Mouse (Mus musculus) c-Kit-positive CD71-positive TER-119-negative erythroid progenitor cells, embryonic 14.5 days (primary cell): ENCODE measurements around the gene Esrp2.

Source experiments
- DNase-seq: peaks from one replicate; pipeline ENCODE4 v3.0.0-alpha.2; 2013; ENCODE audit warnings: low read depth

Esrp2 gene

DNA sequence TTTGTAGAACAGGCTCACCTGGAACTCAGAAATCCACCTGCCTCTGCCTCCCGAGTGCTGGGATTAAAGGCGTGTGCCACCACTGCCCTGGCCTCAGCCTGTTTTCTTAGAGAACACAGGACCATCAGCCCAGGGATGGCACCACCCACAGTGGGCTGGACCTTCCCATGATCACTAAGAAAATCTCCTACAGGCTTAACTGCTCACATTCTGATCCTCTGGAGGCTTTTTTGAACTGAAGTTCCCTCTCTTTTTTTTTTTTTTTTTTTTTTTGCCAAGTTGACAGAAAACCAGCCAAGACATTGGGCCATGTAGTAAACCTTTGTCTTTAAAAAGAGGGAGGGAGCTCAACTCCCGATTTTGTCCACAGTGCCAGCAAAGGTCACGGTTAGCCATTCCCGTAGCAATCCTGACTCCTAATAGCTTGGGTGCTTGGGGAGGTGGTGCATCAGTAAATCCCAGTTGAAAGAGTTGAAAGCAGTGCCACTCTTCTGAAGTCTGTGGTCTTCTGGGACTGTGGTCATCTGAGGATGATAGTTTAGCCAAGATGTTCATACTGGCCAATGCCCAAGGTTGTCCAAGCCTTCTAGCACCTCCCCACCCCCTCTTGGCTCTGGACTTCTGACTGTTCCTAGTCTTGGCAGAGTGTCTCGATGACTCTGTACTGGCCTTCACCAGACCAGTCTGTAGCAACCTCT is 11.2 kb upstream of the Esrp2 start:
- no peak for DNase-seq

DNA sequence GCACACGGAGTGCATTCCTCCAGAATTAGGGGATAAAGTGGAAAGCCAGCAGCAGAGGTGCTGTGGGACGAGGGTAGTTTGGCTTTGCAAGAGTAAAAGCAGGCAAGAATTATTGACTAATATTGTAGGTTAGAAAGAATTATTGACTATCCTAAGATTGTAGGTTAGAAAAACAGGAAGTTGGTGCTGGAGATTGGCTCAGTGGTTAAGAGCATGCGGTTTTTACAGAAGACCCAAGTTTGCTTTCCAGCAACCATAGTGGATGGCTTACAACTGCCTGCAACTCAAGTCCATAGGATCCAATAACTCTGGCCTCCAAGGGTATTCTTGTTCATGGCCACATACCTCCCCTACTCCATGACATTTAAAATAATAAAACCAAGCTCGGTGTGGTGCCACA is 9.2 kb upstream of the Esrp2 start:
- no peak for DNase-seq

DNA sequence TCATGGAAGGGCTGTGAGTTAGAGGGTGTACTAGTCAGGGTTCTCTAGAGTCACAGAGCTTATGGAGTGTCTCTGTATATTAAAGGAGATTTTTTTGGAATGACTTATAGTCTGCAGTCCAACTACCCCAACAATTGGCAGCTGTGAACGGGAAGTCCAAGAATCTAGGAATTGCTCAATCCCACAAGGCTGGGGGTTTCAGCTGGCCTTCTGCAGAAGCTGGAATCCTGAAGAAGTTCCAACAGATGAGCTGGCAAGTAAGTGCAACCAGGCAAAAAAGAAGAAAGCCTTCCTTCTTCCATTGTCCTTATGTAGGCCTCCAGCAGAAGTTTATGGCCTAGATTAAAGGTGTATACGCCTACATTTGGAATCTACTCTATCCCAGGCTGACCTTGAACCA is 8.6 kb upstream of the Esrp2 start:
- DNase-seq = no peak

DNA sequence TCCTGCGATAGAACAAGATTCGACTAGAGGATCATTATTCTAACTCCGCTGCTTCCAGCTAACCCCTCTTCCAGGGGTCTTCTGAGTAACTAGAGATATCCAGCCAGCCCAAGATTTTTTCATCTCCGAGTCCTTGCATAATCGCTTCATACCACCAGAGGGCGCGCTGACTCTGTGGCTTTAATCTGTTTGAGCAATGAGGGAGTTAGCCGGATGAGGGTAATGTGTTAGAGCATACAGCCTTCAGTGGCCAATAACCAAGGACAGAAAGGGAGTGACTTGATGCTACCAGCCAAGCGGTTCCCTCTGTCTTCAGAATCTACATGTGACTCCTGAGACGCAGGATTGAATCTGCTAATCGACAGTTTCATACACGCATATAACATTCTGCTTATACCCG is 4.0 kb upstream of the Esrp2 start:
- peak; percentile 86 for DNase-seq

DNA sequence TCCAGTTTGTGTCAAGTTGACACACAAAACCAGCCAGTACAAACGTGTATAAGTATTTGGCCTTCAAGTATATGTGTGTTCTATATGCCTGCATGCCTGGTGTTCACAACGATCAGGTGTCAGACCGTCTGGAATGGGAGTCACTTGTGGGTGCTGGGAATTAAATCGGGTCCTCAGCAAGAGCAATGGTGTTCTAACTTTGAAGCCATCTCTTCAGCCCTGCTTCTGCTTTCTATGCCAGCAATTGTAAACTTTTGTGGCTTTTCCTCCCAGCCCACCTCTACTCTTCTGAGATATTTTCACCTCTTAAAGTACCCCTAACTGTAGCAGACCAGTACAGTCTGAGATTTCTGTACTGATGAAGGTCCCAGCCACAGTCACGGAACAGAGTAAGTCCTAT is 3.4 kb upstream of the Esrp2 start:
- DNase-seq = no peak

DNA sequence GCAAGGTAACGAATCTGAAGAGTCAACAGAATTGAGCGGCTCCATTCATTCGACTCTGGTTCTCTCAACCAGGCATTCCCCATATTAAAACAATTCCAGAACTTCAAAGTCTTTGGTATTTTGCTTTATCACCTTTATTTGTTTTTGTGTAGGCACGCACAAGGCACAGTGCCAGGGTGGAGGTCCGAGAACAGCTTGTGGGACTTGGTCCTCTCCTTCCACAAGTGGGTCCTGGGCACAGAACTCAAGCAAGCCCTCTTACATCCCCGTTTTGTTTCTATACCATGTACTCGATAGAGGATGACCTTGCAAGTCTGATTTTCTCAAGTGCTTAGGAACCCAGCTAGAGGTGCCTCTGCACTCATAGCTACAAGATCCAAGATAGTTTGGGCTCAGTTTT is 1.8 kb upstream of the Esrp2 start:
- no peak for DNase-seq

DNA sequence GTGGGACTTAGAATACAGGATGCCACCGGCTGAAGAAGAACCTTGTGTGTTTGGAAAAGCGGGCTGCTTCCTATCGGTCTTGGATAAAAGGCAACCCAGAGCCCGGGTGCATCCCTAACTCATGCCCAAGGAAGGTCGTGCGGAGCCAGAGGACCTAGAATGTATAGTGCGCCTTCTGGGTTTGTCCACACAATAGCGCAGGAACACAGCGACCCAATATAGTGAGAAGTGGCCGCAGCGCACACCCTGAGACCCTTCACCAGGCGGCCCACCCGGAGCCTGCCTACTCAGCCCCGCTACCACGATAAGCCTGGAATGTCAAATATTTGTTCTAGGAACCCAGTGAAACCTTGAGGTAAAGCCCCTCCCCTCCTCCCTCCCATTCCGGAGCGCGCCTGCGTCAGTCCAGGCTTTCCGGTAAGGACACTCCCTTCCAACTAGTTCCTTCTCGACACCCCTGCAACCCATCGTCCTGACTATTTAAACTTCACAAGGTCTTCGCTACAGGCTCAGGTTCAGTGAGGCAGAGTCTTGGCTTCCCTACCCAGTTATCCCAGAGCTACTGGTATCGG is 1.2 kb upstream of the Esrp2 start:
- no peak for DNase-seq

DNA sequence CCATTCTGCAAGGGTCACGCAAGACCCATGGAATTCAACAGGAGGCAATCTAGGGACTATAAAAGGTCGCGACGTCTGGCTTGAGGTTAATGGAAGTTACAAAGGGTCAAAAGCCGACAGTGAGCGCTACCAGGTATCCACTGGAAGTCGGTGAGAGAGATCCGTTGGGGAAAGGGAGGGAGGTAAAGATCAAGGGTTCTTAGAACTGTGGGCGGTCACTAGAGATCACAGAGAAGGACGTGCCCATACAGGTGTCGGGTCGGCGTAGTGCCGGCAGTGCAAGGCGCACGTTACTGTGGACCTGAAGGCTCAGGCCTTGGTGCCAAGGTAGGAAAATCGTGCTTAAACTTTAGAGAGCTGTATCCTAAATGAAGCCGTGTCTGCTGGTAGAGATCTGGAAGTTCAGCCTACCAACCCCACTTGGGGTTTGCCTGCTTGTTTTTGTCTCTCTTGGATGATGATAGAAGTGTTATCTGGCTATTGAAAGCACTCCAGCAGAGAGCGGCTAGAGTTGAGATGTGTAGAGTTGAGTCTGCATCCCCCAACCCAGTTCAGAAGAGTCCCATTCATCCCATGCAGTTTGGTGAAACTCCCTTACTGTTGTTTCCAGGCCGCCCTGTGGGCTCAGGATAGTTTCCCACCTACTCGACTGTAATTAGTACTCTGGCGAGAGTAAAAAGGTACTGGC is 588 bp upstream of the Esrp2 start:
- no peak for DNase-seq

DNA sequence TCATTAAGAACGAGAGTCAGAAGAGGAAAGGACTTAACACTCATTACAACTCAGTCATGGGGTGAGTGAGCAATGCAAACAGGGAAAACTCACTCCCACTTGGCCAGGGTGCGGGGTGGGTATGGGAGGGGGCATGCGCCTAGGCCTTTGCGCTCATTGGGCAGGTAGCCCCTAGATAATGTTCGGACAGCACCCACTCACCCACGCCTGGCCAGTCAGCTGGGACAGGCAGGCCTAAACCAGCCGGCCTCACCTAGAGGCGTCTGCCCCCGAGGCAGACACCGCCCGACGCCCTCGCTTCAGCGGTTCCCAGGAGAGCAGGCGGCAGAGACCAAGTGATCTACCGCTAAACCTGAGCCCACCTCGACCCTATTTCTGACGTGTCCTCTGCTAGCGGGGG is 1.1 kb downstream of the Esrp2 start:
- DNase-seq = no peak

DNA sequence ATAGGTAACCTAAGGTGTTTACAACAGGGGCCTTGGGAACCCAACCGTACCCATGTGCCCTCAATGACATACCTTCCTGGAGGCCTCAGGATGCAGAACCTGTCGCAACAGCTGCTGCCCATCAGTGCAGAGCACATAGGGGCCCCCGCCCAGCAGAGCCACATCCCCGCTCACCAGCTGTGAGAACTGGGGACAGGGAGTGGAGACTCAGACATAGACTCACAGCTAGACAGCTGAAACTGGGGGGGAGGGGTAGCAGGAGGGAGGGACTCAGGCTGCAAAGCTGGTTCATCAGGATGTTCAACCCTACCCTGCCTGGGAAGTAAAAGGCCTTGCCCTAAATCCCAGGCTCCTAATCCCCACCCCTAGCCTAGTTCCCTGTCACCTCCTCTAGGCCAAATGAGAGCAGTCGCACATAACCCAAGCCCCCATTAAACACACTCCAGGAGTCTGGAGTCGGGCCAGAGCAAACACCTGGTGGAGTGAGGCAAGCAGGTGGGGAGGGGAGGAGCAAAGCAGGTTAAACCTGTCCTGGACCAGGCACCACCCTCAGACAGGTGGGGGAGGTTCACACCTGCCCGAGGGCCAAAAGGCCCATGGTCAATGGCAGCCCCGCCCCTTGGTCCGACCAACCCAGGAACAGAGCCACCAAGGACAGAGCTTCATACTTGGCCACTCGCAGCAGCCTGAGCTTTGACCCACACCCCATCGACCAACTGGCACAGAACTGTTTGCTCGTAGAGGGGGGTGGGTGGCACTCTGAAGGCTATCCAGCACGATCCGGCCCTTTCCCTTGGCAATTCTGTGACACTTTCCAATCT is 1.8 kb downstream of the Esrp2 start:
- DNase-seq = no peak

DNA sequence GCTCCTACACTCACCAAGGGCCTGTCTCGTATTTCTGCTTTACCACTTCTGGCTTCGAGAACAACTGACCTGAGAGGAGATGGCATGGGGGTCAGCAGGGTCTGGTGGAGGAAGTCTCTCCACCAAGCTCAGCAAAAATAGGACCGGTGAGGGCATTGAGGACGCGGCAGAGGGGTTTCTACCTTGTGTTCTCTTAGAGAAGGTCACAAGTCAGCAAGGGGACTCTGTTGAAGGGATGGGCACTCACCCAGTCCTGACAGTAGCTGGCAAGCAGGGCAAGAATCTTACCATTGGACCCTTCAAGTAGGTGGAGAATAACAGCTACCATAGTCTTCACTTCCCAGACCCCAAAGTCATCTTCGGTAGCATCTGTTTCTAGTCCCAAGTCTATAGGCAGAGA is 2.8 kb downstream of the Esrp2 start:
- DNase-seq = no peak

DNA sequence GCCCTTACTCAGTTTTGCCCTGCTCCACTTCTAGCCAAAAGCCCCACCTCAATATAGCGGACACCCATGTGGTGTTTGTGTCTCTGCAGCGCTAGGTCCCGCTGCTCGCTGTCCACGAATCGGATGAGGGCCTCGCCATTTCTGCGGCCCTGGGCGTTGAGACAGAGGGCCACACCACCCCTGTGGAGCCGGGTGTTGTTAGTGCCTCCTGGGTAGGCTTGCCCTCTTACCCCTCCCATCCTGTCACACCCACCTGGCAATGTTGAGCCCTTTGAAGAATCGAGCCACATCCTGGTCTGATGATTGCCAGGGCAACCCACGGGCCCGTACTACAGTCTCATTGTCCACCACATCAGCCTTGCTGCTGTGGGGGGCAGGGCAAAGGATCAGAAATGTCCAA is 3.2 kb downstream of the Esrp2 start:
- DNase-seq = no peak

DNA sequence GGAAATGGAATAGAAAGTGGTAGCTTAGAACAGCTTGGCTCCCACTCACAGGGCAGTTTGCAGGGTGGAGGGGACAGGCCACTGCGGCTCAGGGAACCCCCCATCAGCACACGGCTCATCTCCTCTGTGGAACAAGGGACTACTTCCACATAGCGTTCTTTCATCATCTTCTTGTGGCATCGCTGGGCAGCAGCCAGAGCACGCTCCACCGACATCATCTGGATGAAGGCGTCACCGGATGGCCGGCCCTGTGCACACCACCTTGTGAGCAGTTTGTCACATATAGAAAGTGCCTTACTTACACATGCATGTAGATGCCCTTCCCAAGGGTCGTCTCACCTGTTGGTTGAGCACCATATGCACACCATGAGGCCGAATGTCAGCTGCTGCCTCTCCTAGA is 4.4 kb downstream of the Esrp2 start:
- no peak for DNase-seq

DNA sequence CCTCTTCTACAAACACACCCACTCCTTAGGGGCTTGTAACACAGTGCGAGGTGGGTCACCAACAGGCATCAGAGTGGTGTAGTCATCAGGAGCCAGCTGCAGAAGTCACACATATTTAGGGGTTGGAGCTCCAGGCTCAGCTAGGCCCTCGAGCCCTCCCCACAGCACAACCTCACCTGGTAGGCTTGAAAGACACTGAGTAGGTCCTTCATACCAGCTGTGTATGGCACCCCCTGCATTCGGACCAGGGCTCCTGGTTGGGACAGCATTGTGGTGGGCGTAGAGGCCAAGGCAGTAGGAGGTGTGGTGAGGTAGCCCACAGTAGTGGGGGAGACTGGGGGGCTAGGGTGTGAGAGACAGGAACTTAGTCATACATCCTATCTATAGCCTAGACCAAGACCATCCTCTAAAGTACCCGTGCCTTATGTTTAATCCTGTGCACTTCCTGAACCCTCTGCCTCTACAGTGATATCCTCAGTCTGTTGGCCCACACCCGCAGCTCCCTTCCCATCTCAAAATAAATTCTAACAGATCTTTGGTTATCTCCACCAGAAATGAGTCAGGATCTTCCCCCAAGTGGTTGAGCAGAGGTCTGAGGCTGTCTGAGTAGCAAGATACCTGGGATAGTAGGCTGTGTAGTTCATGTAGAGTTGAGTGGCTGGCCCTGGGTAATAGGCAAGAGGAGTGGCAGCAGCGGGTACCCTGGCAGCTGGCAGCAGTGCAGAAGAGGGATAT is 5.1 kb downstream of the Esrp2 start:
- DNase-seq = no peak

DNA sequence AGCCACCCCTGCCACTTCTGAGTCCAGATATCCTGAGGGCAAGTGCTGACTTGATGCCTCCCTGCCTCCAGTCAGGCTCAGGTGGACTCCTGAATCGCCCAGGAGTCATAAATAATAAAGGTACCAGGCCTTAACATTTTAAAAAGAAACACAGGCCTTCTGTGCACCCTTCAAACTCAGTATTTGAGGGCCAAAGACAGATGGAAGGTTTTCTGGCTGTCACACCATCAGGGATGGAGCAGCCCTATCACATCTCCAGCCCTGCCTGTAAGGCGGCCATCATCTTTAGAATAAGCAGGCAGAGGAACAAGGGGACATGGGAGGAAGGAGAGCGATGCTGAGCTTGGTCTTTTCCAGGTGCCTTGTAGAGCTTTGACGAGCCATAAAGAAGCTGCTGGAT is 5.8 kb downstream of the Esrp2 start:
- no peak for DNase-seq

DNA sequence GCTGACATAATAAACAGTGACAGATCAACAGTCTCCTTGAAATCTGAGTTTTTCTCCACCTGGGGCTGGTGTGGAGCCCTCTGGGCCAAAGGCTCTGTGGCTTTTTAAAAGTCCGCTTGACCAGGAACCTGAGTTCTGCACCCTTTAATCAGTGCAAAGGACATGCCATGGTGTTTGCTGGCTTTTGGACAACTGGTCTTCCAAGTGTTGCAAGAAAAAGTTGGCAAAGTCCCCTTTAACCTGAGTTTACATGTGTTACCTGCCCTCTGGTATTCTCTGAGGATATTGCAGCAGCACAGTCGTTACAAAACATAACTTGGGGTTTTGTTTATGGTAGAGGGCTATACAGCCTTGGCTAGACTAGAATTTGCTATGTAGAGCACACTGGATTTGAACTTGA is 6.3 kb downstream of the Esrp2 start:
- DNase-seq = no peak

DNA sequence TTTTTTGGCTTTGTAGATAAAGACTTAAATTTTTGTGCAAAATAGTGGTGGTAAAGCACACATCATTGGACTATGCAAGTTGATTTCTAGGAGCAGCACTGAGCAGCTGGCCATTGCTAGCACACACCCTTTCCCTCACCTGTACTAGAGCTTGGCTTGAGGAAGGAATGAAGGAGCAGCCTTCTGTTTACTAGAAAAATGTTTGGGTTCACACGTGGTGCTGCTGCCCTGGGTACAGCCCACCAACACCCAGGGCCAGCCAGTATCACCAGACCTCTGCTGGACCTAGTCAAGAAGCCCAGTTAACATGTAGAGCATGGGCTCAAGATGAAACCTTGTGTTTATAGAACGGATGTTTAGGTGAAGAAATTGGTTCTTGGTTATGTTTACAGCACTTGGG is 6.8 kb downstream of the Esrp2 start:
- DNase-seq = no peak

DNA sequence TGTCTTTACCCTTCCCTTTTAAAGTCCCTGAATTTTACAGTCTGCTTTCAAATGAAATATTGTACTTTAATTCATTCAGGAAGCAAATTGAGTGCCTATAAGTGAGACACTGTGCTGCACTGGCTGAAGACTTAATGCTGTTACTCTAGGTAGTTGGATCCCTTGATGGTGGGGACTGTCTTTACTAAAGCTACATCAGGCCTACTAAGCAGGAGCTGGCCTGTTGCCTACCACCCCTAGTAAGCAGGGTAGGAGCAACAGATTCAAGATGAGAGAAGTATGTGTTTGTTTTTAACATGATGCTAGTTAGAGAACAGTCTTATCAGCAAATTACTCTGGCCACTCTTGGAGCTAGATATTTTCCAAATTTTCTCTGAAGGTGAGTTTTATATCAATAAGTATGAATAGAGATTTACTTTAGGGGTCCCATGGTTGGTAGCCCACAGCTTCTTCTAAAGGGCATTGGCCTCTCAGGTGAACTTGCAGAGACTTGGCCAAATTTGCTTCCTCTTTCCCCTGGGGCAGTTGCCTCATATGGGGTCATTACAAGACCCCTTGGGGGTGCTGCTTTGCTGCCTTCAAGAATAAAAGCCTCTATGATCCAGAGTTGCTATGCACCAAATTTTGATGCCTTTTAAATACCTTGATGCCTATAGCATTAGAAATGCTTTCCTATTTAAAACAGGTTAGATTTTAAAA is 7.4 kb downstream of the Esrp2 start:
- DNase-seq = no peak

DNA sequence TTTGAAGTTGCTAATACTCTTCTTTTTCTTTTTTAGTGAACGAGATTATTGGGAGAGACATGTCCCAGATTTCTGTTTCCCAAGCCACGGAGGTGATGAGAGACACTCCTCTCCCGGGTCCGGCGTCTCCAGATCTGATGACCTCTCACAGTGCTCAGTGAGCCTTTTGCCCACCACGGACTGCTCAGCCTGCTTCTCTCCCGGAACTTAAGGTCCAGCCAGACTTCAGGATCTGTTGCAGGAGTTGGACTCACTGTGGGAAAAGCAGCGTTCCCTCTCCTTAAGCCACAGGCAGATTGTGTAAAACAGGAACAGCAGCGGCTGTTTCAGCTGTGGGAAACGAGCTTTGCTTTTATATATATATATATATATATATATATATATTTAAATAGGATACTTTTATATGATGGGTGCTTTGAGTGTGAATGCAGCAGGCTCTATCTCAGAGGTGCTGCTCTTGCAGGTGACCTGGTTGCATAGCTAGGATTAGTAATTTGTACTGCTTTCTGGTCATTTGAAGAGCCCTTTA is 8.8 kb downstream of the Esrp2 start:
- no peak for DNase-seq

DNA sequence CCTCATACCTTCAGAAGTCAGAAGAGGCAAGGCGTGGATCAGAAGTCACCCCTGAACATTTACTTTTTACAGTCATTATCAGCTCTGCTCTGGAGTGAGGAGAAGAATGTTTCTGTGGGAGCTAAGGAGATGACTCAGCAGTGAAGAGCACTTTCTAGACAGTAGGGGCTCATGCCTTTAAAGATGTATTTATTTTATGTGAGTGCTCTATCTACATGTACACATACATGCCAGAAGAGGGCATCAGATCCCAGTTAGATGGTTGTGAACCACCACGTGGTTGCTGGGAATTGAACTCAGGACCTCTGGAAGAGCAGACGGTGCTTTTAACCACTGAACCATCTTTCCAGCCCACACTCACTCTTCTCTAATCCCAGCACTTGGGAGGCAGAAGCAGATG is 9.7 kb downstream of the Esrp2 start:
- no peak for DNase-seq

DNA sequence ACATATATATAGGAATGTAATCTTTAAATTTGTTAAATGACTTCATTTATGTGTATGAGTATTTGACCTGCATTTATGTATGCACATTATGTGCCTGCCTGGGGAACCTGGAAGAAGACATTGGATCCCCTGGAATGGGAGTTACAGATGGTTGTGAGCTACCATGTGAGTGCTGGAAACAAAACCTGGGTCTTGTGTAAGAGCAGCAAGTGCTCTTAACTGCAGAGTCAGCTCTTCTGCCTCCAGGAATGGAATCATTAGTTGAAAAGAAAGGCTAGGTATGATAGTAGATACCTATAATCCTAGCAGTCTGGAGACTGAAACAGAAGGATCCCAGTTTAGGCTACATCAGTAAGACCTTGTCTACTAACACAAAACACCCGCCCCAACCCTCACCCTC is 10.7 kb downstream of the Esrp2 start:
- DNase-seq = no peak
